Mouse (Mus musculus) hindbrain, embryonic 11.5 days (tissue): ENCODE measurements at regions not wholly inside any gene's neighbourhood (a gene's known extent, or its start where the extent isn't known, plus 50 kb on each side); places are given as distances from the start of the nearest gene placed in this dataset.
"Not testable (repeated sequence)": the region's sequence is repeated elsewhere in the genome, so short reads cannot be mapped to it uniquely, and the experiment has no call there.

ENCODE experiments used
- ATAC-seq: fragments of 200-750 bp; cut with Nextera tagmentation; 2 replicates; pipeline ENCODE4 v1.8.0; 2017; ENCODE audit warnings: mild to moderate bottlenecking, moderate TSS enrichment, moderate library complexity; ENCODE audit not compliant: low FRiP score
- DNase-seq: peaks from one replicate; pipeline ENCODE4 v3.0.0-alpha.2; 2015; ENCODE audit warnings: low spot score
- H3K27ac ChIP-seq: fragments of 300-500 bp; sonication (generic); 2 replicates; pipeline ENCODE4 v1.5.1; 2014; ENCODE audit warnings: mild to moderate bottlenecking, low read depth, low read length
- H3K27me3 ChIP-seq: fragments of 300-500 bp; sonication (generic); 2 replicates; pipeline ENCODE4 v1.6.1; 2014; ENCODE audit warnings: mild to moderate bottlenecking, low read length, moderate library complexity, mixed read lengths; ENCODE audit not compliant: control insufficient read depth, insufficient read depth
- H3K36me3 ChIP-seq: fragments of 300-500 bp; sonication (generic); 2 replicates; pipeline ENCODE4 v1.6.1; 2014; ENCODE audit warnings: mild to moderate bottlenecking, low read length, moderate library complexity, mixed read lengths; ENCODE audit not compliant: control insufficient read depth, insufficient read depth
- H3K4me1 ChIP-seq: fragments of 300-500 bp; sonication (generic); replicated peaks from 2 replicates; pipeline ENCODE4 v1.6.1; 2014; ENCODE audit warnings: low read length, mixed read lengths; ENCODE audit not compliant: control insufficient read depth, insufficient read depth
- H3K4me2 ChIP-seq: fragments of 300-500 bp; sonication (generic); replicated peaks from 2 replicates; pipeline ENCODE4 v1.6.1; 2014; ENCODE audit warnings: mild to moderate bottlenecking, low read depth, low read length
- H3K4me3 ChIP-seq: fragments of 300-500 bp; sonication (generic); 2 replicates; pipeline ENCODE4 v1.5.1; 2014; ENCODE audit warnings: low read depth, low read length
- H3K9ac ChIP-seq: fragments of 300-500 bp; sonication (generic); 2 replicates; pipeline ENCODE4 v1.6.1; 2014; ENCODE audit warnings: low read depth, low read length
- H3K9me3 ChIP-seq: fragments of 300-500 bp; sonication (generic); 2 replicates; pipeline ENCODE4 v1.6.1; 2016; ENCODE audit warnings: low read length; ENCODE audit not compliant: control insufficient read depth
- WGBS: fragments of 180-500 bp; shearing (Covaris S2); extraction: QIAGEN DNeasy Blood & Tissue Kit; methylation state at CpG from one replicate; pipeline ENCODE4 v1.1.7; 2014; 5-methylcytosine and 5-hydroxymethylcytosine counted together

DNA sequence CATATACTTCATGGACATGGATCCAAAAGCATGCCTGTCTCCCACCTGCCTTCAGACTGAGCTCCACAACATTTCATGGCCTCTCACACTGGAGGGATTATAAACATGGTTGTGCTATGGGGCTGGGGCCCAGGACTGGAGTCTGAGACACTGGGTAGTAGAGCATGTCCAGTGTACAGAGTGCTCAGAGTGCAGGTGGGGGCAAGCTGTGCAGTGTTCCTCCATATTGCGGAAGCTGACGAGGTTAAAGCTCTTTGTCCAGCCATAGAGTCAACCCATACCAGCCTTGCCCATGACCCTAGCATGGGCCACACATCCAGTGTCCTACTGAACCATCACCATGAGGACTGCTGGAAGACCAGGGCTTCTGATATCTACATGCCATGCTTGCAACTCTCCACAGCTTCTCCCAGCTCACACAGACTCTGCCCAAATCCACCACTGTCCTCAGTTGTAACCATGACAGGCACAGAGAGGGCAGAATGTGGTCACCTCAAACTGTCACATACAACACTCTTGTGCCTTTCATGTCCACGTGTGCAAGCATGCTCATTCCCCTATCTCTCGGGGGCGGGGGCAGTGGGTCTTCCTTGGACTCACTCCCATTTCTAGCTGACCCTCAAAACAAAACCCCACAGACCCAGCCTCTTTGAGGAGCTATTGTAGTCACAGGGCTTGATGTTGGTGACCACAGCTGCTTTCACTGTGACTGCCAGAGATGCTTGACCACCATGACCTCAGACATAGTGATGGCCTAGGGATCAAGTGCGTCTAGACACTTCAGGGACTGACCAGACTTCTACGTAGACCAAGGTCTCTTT is 55.9 kb downstream of the Tmem121 start:
- ATAC-seq: no peak
- no peak overlapping the region for H3K4me2 ChIP-seq
- no peaks in the 10 kb centered on the region for H3K27me3 ChIP-seq
- no peak overlapping the region for H3K9ac ChIP-seq
- H3K36me3 ChIP-seq: no peaks in the 10 kb centered on the region
- H3K9me3 ChIP-seq: no peaks in the 10 kb centered on the region
- no peak for DNase-seq
- no peak overlapping the region for H3K4me3 ChIP-seq
- H3K27ac ChIP-seq: no peak overlapping the region
- 88% methylated on average over 7 of the region's 7 CpGs for WGBS
- H3K4me1 ChIP-seq: no peaks in the 10 kb centered on the region

DNA sequence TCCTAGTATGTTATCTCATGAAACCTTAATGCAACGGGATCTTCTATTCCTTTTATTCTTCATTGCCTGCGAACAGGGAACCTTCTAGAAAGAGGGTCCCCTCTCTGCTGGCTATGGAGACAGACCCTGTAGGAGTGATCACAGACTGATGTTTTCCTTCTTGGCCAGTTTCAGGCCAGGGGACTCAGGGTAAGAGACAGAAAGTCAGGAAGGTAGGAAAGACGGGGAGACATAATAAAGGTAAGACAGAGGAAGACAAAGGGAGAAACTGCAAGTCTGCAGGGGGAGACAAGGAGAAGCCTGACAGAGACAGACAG is 56.4 kb downstream of the Tmem121 start:
- ATAC-seq: no peak
- Histone ChIP-seq H3K4me1 (no peaks in the 10 kb centered on the region), H3K4me3 (no peak overlapping the region), H3K9ac (no peak overlapping the region), H3K4me2 (no peak overlapping the region), H3K27me3 (no peaks in the 10 kb centered on the region), H3K36me3 (no peaks in the 10 kb centered on the region), H3K9me3 (no peaks in the 10 kb centered on the region), H3K27ac (no peak overlapping the region)
- DNase-seq: no peak
- 82% methylated on average over 3 of the region's 3 CpGs for WGBS

DNA sequence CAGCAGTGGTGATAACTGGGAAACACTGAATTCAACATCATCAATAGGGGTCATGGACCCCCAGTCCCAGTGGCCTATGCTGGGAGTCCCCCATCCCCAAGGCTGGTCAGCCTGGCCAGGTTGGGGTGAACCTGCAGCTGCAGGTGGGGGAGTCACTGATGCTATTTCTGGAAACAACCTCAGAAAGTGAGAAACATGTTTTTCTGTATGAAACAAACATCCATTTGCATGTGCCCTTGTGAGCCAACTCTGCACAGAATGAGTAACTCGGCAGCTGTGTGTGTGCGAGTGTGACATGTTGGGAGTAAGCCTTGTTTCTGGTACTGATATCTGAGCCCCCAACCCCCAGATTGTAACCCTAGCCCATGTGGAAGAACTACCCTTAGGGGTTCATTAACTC is 59.0 kb downstream of the Tmem121 start:
- no peak overlapping the region for H3K4me3 ChIP-seq
- no peak for ATAC-seq
- H3K27me3 ChIP-seq: no peaks in the 10 kb centered on the region
- H3K27ac ChIP-seq: no peak overlapping the region
- WGBS: 91% methylated on average over 2 of the region's 2 CpGs
- DNase-seq: no peak
- H3K9me3 ChIP-seq: no peaks in the 10 kb centered on the region
- H3K36me3 ChIP-seq: no peaks in the 10 kb centered on the region
- no peaks in the 10 kb centered on the region for H3K4me1 ChIP-seq
- H3K4me2 ChIP-seq: no peak overlapping the region
- H3K9ac ChIP-seq: no peak overlapping the region

DNA sequence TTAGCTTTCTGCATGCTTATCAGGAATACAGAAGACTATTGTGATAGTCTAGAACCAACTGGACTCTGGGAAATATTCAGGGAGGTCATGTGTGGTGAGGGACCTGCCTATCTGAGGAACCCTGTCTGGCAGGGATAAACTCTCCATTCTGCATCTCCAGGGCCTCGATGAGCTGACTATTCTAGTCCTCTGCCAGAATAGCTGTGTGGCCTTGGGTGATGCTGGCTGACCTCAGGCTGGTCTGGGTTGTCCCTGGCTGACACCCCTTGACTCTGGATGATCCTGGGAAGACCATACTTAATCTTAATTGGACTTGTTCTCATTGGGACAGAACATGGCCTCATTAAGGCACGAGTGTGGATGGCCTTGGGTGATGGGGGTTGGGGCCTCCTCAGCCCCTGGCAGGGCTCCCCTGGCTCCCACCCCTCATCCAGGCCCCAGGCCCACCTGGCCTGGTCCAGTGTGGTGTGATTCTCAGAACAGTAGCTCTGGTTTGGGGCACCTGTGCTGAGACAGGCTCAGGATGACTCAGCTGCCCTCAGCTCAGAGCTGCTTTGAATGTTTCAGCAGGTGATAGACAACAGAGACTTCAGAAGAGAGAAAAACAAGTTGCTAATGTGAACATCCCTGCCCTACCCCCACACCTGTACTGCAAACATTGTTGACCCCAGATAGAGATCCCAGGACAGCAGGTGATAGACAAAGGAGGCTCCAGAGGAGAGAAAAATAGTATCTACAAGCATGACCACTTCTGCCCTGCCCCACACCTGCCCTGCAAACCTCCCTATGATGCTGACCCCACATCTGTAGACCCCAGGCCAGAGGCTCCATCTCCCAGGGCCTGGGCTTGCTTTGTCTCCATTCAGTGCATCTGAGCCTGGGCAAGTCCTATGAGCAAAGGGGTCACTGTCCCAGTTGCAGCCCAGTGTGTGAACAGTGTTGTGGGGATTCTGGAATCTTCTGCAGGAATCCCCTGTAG is 68.0 kb downstream of the Tmem121 start:
- DNase-seq, H3K9me3 ChIP-seq, ATAC-seq, H3K27ac ChIP-seq, H3K36me3 ChIP-seq, H3K27me3 ChIP-seq, H3K4me2 ChIP-seq, H3K4me1 ChIP-seq, H3K4me3 ChIP-seq, H3K9ac ChIP-seq: not testable (repeated sequence)
- 93% methylated on average over 2 of the region's 2 CpGs for WGBS

DNA sequence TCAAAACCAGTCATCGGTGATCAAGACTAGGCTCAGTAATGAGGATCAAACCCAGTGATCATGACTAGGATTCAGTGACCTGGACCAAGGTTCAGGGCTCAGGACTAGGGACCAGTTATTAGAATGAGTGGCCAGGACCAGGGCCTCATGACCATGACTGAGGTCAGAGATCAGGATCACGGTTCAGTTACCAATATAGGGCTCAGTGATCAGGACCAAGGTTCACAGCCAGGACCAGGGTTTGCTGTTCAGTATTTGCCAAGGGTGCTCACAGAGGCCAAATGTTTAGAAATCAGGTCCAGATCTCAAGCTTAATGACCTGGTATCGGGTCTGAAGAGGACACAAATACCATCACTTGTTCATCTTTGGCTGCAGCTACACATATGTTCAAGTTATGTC is 69.6 kb downstream of the Tmem121 start:
- no peak for ATAC-seq
- no peaks in the 10 kb centered on the region for H3K27me3 ChIP-seq
- WGBS: 90% methylated on average over 3 of the region's 3 CpGs

DNA sequence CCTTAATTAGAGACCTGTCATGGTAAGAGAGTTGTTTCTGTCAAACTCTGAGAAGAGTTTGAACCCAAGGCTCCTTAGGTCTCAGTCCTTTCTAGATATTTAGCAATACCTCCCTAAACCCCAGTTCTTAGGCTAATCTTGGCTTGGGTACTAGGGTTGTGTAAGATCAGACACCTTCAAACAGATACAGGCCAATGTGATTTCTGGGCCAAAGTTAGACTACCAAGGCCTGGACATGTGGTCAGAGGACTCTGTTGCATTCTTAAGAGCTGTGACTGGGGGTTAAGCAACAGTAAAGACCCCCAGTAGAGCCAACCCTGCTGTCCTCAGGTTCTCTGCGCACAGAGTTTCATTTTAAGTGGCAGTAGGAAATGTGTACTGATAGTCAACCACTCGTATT is 70.9 kb downstream of the Tmem121 start:
- DNase-seq: no peak
- ATAC-seq: no peak
- Histone ChIP-seq H3K9ac (no peak overlapping the region), H3K4me1 (no peaks in the 10 kb centered on the region), H3K4me3 (no peak overlapping the region), H3K27ac (no peak overlapping the region), H3K4me2 (no peak overlapping the region), H3K9me3 (no peaks in the 10 kb centered on the region), H3K36me3 (no peaks in the 10 kb centered on the region), H3K27me3 (no peaks in the 10 kb centered on the region)
- WGBS: 88% methylated on average over 2 of the region's 2 CpGs

More for the DNA sequence above, 69.6 kb downstream of the Tmem121 start:
- Histone ChIP-seq H3K4me2 (no peak overlapping the region), H3K9me3 (no peaks in the 10 kb centered on the region), H3K4me1 (no peaks in the 10 kb centered on the region), H3K9ac (no peak overlapping the region), H3K4me3 (no peak overlapping the region), H3K27ac (no peak overlapping the region), H3K36me3 (no peaks in the 10 kb centered on the region)
- DNase-seq: no peak

DNA sequence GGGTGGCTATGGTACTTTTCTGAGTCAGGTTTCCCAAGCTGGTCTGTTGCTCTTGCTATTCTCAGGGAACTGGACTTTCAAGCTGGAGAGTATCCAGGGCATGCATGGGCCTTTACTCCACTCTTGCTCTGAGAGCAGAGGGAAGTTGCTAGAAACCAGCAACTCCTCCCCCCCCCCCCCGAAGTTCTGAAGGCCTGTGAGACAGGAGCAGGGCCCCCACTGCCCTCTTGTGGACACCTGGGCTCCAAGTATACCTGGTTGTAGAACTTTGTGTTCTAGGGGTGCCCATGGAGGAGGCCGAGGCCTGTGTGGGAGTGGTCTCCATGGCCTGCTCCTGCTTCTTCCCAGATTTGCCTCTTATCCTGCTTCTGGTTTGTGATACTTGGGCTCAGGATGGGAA is 71.5 kb downstream of the Tmem121 start:
- H3K4me3 ChIP-seq: no peak overlapping the region
- H3K9ac ChIP-seq: no peak overlapping the region
- H3K27me3 ChIP-seq: no peaks in the 10 kb centered on the region
- no peak overlapping the region for H3K27ac ChIP-seq
- 52% methylated on average over 2 of the region's 2 CpGs for WGBS
- H3K36me3 ChIP-seq: no peaks in the 10 kb centered on the region
- H3K4me1 ChIP-seq: no peaks in the 10 kb centered on the region
- DNase-seq (no peak), ATAC-seq (no peak)
- H3K9me3 ChIP-seq: no peaks in the 10 kb centered on the region
- no peak overlapping the region for H3K4me2 ChIP-seq

DNA sequence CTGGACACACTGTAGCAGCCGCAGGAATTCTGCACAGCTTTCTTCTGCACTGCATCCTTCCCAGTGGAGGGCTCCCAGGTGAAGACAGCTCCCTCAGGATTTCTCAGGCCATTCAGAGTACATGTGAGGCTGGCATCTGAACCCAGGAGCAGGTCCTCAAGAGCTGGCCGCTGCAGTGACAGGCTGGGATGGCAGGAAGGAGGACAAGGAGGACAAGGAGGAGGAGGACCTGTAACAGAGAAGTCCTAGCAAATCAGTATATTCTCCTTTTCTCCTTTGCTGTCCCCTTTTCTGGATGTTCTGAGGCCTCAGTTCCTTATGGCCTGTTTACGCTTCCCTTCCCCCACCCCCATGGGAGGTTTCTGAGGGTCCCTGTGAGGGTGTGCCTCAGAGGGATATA is 73.7 kb downstream of the Tmem121 start:
- WGBS: 90% methylated on average over 3 of the region's 3 CpGs
- no peaks in the 10 kb centered on the region for H3K4me1 ChIP-seq

More for the DNA sequence above, 73.7 kb downstream of the Tmem121 start:
- no peak overlapping the region for H3K4me3 ChIP-seq
- H3K4me2 ChIP-seq: no peak overlapping the region
- no peak for ATAC-seq
- H3K27me3 ChIP-seq: no peaks in the 10 kb centered on the region
- no peak overlapping the region for H3K9ac ChIP-seq
- no peak overlapping the region for H3K27ac ChIP-seq
- no peaks in the 10 kb centered on the region for H3K9me3 ChIP-seq
- no peaks in the 10 kb centered on the region for H3K36me3 ChIP-seq
- DNase-seq: no peak
